Mouse (Mus musculus) kidney, adult 2 months (tissue): ENCODE data around the gene Ssxb5.
"Not testable (repeated sequence)": the region's sequence is repeated elsewhere in the genome, so short reads cannot be mapped to it uniquely, and the experiment has no call there.

ENCODE experiments used
- CTCF ChIP-seq: fragments of 200-500 bp; conservative IDR thresholded peaks from 2 replicates; pipeline ENCODE4 v1.5.1; 2011; ENCODE audit warnings: low read depth, mild to moderate bottlenecking, control low read depth, low read length, moderate library complexity, mixed read lengths; ENCODE audit not compliant: insufficient read depth, insufficient read length
- POLR2A ChIP-seq: fragments of 200-500 bp; IDR thresholded peaks from one replicate; pipeline ENCODE4 v1.6.1; 2011; ENCODE audit warnings: low read depth, low read length, control low read depth

DNA sequence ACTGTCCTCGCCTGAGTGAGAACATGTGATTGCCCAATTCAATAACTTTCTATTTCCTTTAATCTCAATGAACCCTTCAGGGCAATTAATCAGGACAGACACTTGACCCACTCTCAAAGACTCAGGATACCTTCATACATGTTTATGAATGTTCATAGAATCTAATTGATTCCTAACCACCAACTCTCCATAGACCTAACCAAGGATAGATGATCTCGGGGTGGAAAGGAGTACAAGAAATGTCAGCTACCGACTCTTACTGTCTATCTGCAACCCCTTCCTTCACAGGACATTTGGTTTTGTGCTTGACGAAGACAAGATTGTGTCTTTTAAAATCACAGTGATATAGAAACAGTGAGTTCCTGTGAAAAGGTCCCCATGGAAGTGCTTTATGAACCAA is at the start of gene Ssxb5:
- TF ChIP-seq CTCF, POLR2A: not testable (repeated sequence)
